Mouse (Mus musculus) cerebellum, postnatal 36 days (tissue): ENCODE data around the gene Pik3r2.

Source experiments
- DNase-seq, 2 experiments: peaks; one replicate each; pipeline ENCODE4 v3.0.0; 2021 to 2022; ENCODE audit warnings: mixed read lengths in 2 of 2

Pik3r2 gene

GRCm38 (mm10) chr8:70801156-70801555 lies 24.6 kb upstream of the Pik3r2 start:
- no peak for DNase-seq

GRCm38 (mm10) chr8:70800648-70801047 lies 24.1 kb upstream of the Pik3r2 start:
- DNase-seq, result no peak

GRCm38 (mm10) chr8:70798281-70798680 lies 21.8 kb upstream of the Pik3r2 start:
- no peak for DNase-seq

- DNase-seq, result peak; percentile 67 to 79
These were observed 20.9 kb upstream of the Pik3r2 start for GRCm38 (mm10) chr8:70797081-70798070.

GRCm38 (mm10) chr8:70796403-70797080 lies 20.0 kb upstream of the Pik3r2 start:
- DNase-seq, result no peak

GRCm38 (mm10) chr8:70795370-70795769 lies 18.9 kb upstream of the Pik3r2 start:
- no peak for DNase-seq

GRCm38 (mm10) chr8:70794215-70794614 lies 17.7 kb upstream of the Pik3r2 start:
- DNase-seq, result no peak

- peak in 1 of 2 experiments; percentile 67 for DNase-seq
These were observed 16.2 kb upstream of the Pik3r2 start for GRCm38 (mm10) chr8:70792700-70793099.

GRCm38 (mm10) chr8:70791975-70792691 lies 15.6 kb upstream of the Pik3r2 start:
- DNase-seq, result peak; percentile 82 to 89

GRCm38 (mm10) chr8:70791294-70791701 lies 14.8 kb upstream of the Pik3r2 start:
- no peak for DNase-seq

GRCm38 (mm10) chr8:70790846-70791245 lies 14.3 kb upstream of the Pik3r2 start:
- no peak for DNase-seq

- DNase-seq, result no peak
These were observed 12.5 kb upstream of the Pik3r2 start for GRCm38 (mm10) chr8:70789046-70789445.

- DNase-seq, result peak; percentile 86 to 89
These were observed 11.6 kb upstream of the Pik3r2 start for GRCm38 (mm10) chr8:70787941-70788667.

- no peak for DNase-seq
These were observed 10.5 kb upstream of the Pik3r2 start for GRCm38 (mm10) chr8:70787051-70787445.

GRCm38 (mm10) chr8:70786291-70787050 lies 10.0 kb upstream of the Pik3r2 start:
- no peak for DNase-seq

GRCm38 (mm10) chr8:70780093-70780492 lies 3.6 kb upstream of the Pik3r2 start:
- no peak for DNase-seq

GRCm38 (mm10) chr8:70775851-70776495 lies 540 bp downstream of the Pik3r2 start:
- DNase-seq, result no peak

GRCm38 (mm10) chr8:70775227-70775626 lies 1.3 kb downstream of the Pik3r2 start:
- peak in 1 of 2 experiments; percentile 33 for DNase-seq

- peak in 1 of 2 experiments; percentile 34 for DNase-seq
These were observed 1.8 kb downstream of the Pik3r2 start for GRCm38 (mm10) chr8:70774740-70775139.

- peak; percentile 72 to 81 for DNase-seq
These were observed 2.7 kb downstream of the Pik3r2 start for GRCm38 (mm10) chr8:70773833-70774232.

- peak; percentile 70 to 77 for DNase-seq
These were observed 3.1 kb downstream of the Pik3r2 start for GRCm38 (mm10) chr8:70773410-70773809.
